Mouse (Mus musculus) hindbrain, embryonic 14.5 days (tissue): ENCODE data around the gene Ppil3. TPM values are rescaled to one million over a fixed set of nuclear protein-coding genes. Genes with fewer than 3 reads are reported as not detected.

Experiments used
- polyA plus RNA-seq: library from polyadenylated mRNA; unstranded; fragments of >200 nt; fragmentation: Nextera tagmentation; extraction: Ambion mirVana; gene quantifications from 2 replicates; pipeline ENCODE4 v1.2.1, GENCODE M21; 2014

The Ppil3 gene
- polyA plus RNA-seq, 1 experiment from 2014 or later, result 57.8 TPM

Other genes starting within 250 kb of the Ppil3 start
- 0.39 and 0.54 TPM in 2 replicates for gene Aox4, start 235.1 kb downstream of the Ppil3 start, polyA plus RNA-seq
- 0.05 TPM in 1 of 2 replicates, not detected in the other for gene Aox2, start 167.2 kb downstream of the Ppil3 start, polyA plus RNA-seq
- 372 and 407 TPM in 2 replicates for gene Bzw1, start 52.6 kb downstream of the Ppil3 start, polyA plus RNA-seq
- 143 and 156 TPM in 2 replicates for gene Clk1, start 21.4 kb downstream of the Ppil3 start, polyA plus RNA-seq
- gene Nif3l1, start 335 bp downstream of the Ppil3 start, polyA plus RNA-seq, result 50.4 and 51.6 TPM in 2 replicates
- 19.7 and 21.5 TPM in 2 replicates for gene Orc2, start 59.6 kb upstream of the Ppil3 start, polyA plus RNA-seq
- gene Fam126b, start 140.8 kb upstream of the Ppil3 start, polyA plus RNA-seq, result 15.7 and 18.5 TPM in 2 replicates
- gene Ndufb3, start 140.9 kb upstream of the Ppil3 start, polyA plus RNA-seq, result 179 and 220 TPM in 2 replicates